In the genomic region with DNA sequence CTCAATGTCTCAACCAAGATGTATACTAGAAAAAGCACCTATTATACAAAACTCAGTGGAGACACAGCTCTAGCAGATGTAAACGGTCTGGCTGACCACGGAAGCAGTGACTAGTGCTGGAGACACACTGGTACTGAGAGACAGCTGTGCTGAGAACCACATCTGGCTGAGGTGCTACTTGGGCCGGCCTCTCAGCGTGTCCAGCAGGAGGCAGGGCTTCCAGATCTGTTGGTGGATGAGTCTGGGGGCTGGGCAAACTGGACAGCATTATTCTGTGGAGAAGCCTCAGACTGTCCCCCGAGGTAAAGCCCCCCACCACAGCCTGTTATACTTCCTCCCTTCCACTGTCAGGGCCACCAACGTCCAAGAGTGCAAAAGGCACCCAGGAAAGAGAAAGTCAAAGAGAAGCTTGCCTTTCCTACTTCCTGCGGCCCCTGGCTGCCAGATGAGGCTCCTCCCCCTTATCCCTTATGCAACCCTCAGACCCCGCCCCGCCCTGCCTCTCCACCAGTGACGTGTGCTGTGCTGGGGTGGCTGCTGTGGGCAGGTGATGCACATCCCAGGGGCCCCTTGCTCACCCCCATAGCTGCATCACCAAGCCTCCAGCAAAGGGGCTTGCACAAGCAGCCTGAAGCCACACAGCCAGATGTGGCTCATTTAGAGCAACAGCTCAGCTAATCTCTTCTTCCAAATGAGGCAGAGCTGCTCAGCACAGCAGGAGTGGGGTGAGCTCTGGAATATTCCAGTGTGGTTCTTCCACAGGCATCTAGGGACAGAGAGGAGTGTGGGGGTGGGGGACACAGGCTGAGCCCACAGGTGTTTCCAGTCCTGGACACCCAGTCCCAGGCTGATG, we compare ENCODE assay signal across 8 mouse cellular contexts. TPM values are rescaled to one million over a fixed set of nuclear protein-coding genes. Genes with fewer than 3 reads are reported as not detected.
A peak's percentile ranks its signal among the peaks of the same experiment; 100 is the strongest.
DNase-seq lines count a peak whose midpoint lies in the region; ATAC-seq lines count a peak whose summit lies in the region.

No protein-coding gene starts in this region.

- no peak overlapping the region for H3K4me3 ChIP-seq in heart, embryonic 16.5 days (ENCODE audit: low read length)

- peak; percentile 50; the same call in 1 of the 2 replicates for ATAC-seq in erythroblast, adult 5-6 weeks (replicated peaks; ENCODE audit: low FRiP score, poor library complexity, severe bottlenecking)
- peak; percentile 80 for ATAC-seq in heart, embryonic 16.5 days (replicated peaks; ENCODE audit: extremely low read depth, insufficient read depth, low FRiP score)

- WGBS in heart, embryonic 16.5 days: 28% methylated on average over 10 of the region's 10 CpGs

- H3K9me3 ChIP-seq in heart, embryonic 16.5 days (replicated peaks; ENCODE audit: control insufficient read depth, low read length): no peaks in the 10 kb centered on the region

- peak overlapping the region; percentile 34; the same call in 1 of the 2 replicates for H3K4me2 ChIP-seq in heart, embryonic 16.5 days (ENCODE audit: low read depth, low read length)

- no peaks in the 10 kb centered on the region for H3K27me3 ChIP-seq in heart, embryonic 16.5 days (ENCODE audit: control insufficient read depth, insufficient read depth, low read length)

- no peaks in the 10 kb centered on the region for H3K36me3 ChIP-seq in heart, embryonic 16.5 days (ENCODE audit: control insufficient read depth, insufficient read depth)

- H3K4me1 ChIP-seq in heart, embryonic 16.5 days (ENCODE audit: control insufficient read depth, insufficient read depth, low read length): peaks cover 5% of the 10 kb centered on the region

- DNase-seq in 3T3-L1 (ENCODE audit: low read depth, low spot score) (peak; percentile 86), MN1 (ENCODE audit: low spot score) (peak; percentile 81)
- peak; percentile 61 for DNase-seq in kidney, postnatal 14 days
- peak; percentile 78 for DNase-seq in lung, postnatal 36 days
- DNase-seq in spleen, postnatal 36 days (ENCODE audit: low spot score in 2 of 2): peak; percentile 56 to 63
- no peak for DNase-seq in layer of hippocampus, postnatal 25 days (ENCODE audit: extremely low spot score in 1 of 2, low spot score in 1 of 2)

- H3K27ac ChIP-seq in heart, embryonic 16.5 days (ENCODE audit: low read length): 0 out of 2 replicates have a peak overlapping the region, but pooled peaks have one; percentile 16

- H3K9ac ChIP-seq in heart, embryonic 16.5 days (ENCODE audit: low read length): no peak overlapping the region

RNA-seq across cellular contexts. Expression of gene Pdxk, which starts 7.1 kb away (rescaled TPM):
- 2.9 and 6.3 TPM in 2 replicates for total RNA-seq in erythroblast, adult 5-6 weeks (2015; ENCODE audit: low replicate concordance)
- 1.4 TPM in 2 replicates for total RNA-seq in erythroblast, adult 5-6 weeks (2017; ENCODE audit: low replicate concordance)
- 7.8 and 8.8 TPM in 2 replicates for polyA plus RNA-seq in heart, embryonic 16.5 days (2015; fragmentation: Nextera tagmentation; extraction: Ambion mirVana)
- 10 to 100 TPM; 88.2 to 97.2 TPM for total RNA-seq in layer of hippocampus, postnatal 25 days (2021)

RNA-seq across cellular contexts. Expression of gene Cstb, which starts 32.3 kb away (rescaled TPM):
- total RNA-seq in erythroblast, adult 5-6 weeks (2015; ENCODE audit: low replicate concordance): 17.7 and 24.9 TPM in 2 replicates
- 3.3 and 10.0 TPM in 2 replicates for total RNA-seq in erythroblast, adult 5-6 weeks (2017; ENCODE audit: low replicate concordance)
- polyA plus RNA-seq in heart, embryonic 16.5 days (2015; fragmentation: Nextera tagmentation; extraction: Ambion mirVana): 148 and 222 TPM in 2 replicates
- total RNA-seq in layer of hippocampus, postnatal 25 days (2021): 10 to 100 TPM; 38.7 to 40.7 TPM

RNA-seq across cellular contexts. Expression of gene Rrp1, which starts 44.9 kb away (rescaled TPM):
- total RNA-seq in erythroblast, adult 5-6 weeks (2015; ENCODE audit: low replicate concordance): 4.8 and 17.3 TPM in 2 replicates
- 44.9 and 46.9 TPM in 2 replicates for total RNA-seq in erythroblast, adult 5-6 weeks (2017; ENCODE audit: low replicate concordance)
- polyA plus RNA-seq in heart, embryonic 16.5 days (2015; fragmentation: Nextera tagmentation; extraction: Ambion mirVana): 244 and 285 TPM in 2 replicates
- 100 to 1,000 TPM; 332 to 335 TPM for total RNA-seq in layer of hippocampus, postnatal 25 days (2021)

RNA-seq across cellular contexts. Expression of gene Olfr1358, which starts 59.5 kb away (rescaled TPM):
- total RNA-seq in erythroblast, adult 5-6 weeks (2015; ENCODE audit: low replicate concordance): not detected in 2 replicates
- total RNA-seq in erythroblast, adult 5-6 weeks (2017; ENCODE audit: low replicate concordance): not detected in 2 replicates
- not detected in 2 replicates for polyA plus RNA-seq in heart, embryonic 16.5 days (2015; fragmentation: Nextera tagmentation; extraction: Ambion mirVana)
- not detected for total RNA-seq in layer of hippocampus, postnatal 25 days (2021)

Comparison
In these comparisons a context has a peak if more than half of its experiments do, and no peak if none do; other contexts are left out.
1. DNase-seq: peak in 3T3-L1 (single experiment), MN1 (single experiment), kidney, postnatal 14 days (single experiment), lung, postnatal 36 days (single experiment) and spleen, postnatal 36 days (2 of 2); none in layer of hippocampus, postnatal 25 days (0 of 2).
2. RNA of gene Pdxk, which starts 7.1 kb away (total RNA-seq): 88.2 to 97.2 TPM in layer of hippocampus, postnatal 25 days; 1.4 to 6.3 TPM in erythroblast, adult 5-6 weeks; every median in the first group is over 10 times any median in the second.
3. RNA of gene Rrp1, which starts 44.9 kb away (total RNA-seq): 332 to 335 TPM in layer of hippocampus, postnatal 25 days; 4.8 to 46.9 TPM in erythroblast, adult 5-6 weeks; every median in the first group is over 4 times any median in the second.